Mouse (Mus musculus) megakaryocyte, embryonic 14.5 days (primary cell): ENCODE data around the gene Kyat1. TPM values are rescaled to one million over a fixed set of nuclear protein-coding genes. Genes with fewer than 3 reads are reported as not detected.

Experiments used
- H3K27me3 ChIP-seq: replicated peaks from 2 replicates; pipeline ENCODE3; 2012; ENCODE audit warnings: inconsistent platforms
- H3K36me3 ChIP-seq: replicated peaks from 2 replicates; pipeline ENCODE3; 2012; ENCODE audit warnings: low read length, inconsistent platforms, mixed read lengths
- H3K4me1 ChIP-seq: 2 replicates; pipeline ENCODE4 v1.6.1; 2012; ENCODE audit warnings: inconsistent platforms
- H3K4me3 ChIP-seq: replicated peaks from 2 replicates; pipeline ENCODE3; 2012; ENCODE audit warnings: moderate library complexity, mild to moderate bottlenecking, inconsistent platforms
- H3K9me3 ChIP-seq: 2 replicates; pipeline ENCODE4 v1.6.1; 2012; ENCODE audit warnings: inconsistent platforms
- FLI1 ChIP-seq: IDR thresholded peaks from 2 replicates; pipeline ENCODE4 v1.6.1; 2012; ENCODE audit warnings: low read length, inconsistent platforms, mixed read lengths
- GATA1 ChIP-seq: IDR thresholded peaks from 3 replicates; pipeline ENCODE4 v1.6.1; 2012; ENCODE audit warnings: mixed read lengths, low read length, inconsistent platforms, borderline replicate concordance
- polyA plus RNA-seq: library from polyadenylated mRNA; stranded (reverse); fragments of >175 nt; gene quantifications from 2 replicates; pipeline ENCODE4 v1.2.3, GENCODE M21; 2012; ENCODE audit warnings: low replicate concordance; ENCODE audit not compliant: insufficient read depth

The Kyat1 gene
- polyA plus RNA-seq, 1 experiment, result 7.7 TPM

GRCm38 (mm10) chr2:30214745-30215144 lies 9.1 kb upstream of the Kyat1 start:
- H3K4me1 ChIP-seq, result peaks cover 13% of the 10 kb centered on the region
- no peak for TF ChIP-seq GATA1
- no peaks in the 10 kb centered on the region for H3K36me3 ChIP-seq
- H3K9me3 ChIP-seq, result peaks cover 4% of the 10 kb centered on the region
- no peak overlapping the region for H3K4me3 ChIP-seq
- peaks cover 6% of the 10 kb centered on the region for H3K27me3 ChIP-seq

- Histone ChIP-seq H3K36me3 (no peaks in the 10 kb centered on the region), H3K9me3 (peaks cover 3% of the 10 kb centered on the region), H3K27me3 (peaks cover 11% of the 10 kb centered on the region), H3K4me1 (peaks cover 16% of the 10 kb centered on the region), H3K4me3 (peak overlapping the region; percentile 69)
- TF ChIP-seq FLI1 (no peak), GATA1 (no peak)
Measured at GRCm38 (mm10) chr2:30212951-30213350, 7.3 kb upstream of the Kyat1 start.

DNA sequence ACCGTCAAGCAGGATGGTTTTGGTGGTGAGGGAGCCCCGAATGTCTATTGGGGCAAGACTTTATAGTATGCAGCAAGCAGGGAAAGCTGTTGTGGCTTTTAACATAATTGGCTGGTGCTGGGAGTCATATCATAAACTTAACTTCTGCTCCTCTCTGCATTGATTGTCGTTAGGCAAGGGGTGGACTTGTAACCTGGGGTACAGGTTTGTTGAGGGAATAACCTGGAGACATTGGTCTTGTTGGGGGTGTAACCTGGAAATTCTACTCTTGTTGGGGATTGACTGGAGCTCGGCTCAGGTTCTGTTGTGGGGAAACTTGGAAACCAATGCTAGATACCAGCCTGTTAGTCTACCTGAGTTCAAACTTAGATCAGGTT lies 6.5 kb upstream of the Kyat1 start:
- Histone ChIP-seq H3K9me3 (no peaks in the 10 kb centered on the region), H3K4me1 (peaks cover 24% of the 10 kb centered on the region), H3K4me3 (no peak overlapping the region), H3K27me3 (peaks cover 14% of the 10 kb centered on the region), H3K36me3 (no peaks in the 10 kb centered on the region)
- TF ChIP-seq FLI1, result no peak
- TF ChIP-seq GATA1, result no peak

GRCm38 (mm10) chr2:30211408-30212168 lies 5.9 kb upstream of the Kyat1 start:
- Histone ChIP-seq H3K27me3 (peaks cover 15% of the 10 kb centered on the region), H3K4me1 (peaks cover 30% of the 10 kb centered on the region), H3K4me3 (no peak overlapping the region), H3K36me3 (no peaks in the 10 kb centered on the region), H3K9me3 (no peaks in the 10 kb centered on the region)
- TF ChIP-seq GATA1 (no peak), FLI1 (no peak)

- no peak overlapping the region for H3K4me3 ChIP-seq
- H3K36me3 ChIP-seq, result no peaks in the 10 kb centered on the region
- H3K4me1 ChIP-seq, result peaks cover 49% of the 10 kb centered on the region
- TF ChIP-seq GATA1 (no peak), FLI1 (no peak)
- peaks cover 17% of the 10 kb centered on the region for H3K27me3 ChIP-seq
- H3K9me3 ChIP-seq, result no peaks in the 10 kb centered on the region
Measured at GRCm38 (mm10) chr2:30207886-30208285, 2.2 kb upstream of the Kyat1 start.

- Histone ChIP-seq H3K36me3 (no peaks in the 10 kb centered on the region), H3K4me1 (peaks cover 51% of the 10 kb centered on the region), H3K27me3 (peaks cover 17% of the 10 kb centered on the region), H3K4me3 (no peak overlapping the region), H3K9me3 (no peaks in the 10 kb centered on the region)
- TF ChIP-seq GATA1 (no peak), FLI1 (no peak)
Measured at GRCm38 (mm10) chr2:30207401-30207800, 1.8 kb upstream of the Kyat1 start.

DNA sequence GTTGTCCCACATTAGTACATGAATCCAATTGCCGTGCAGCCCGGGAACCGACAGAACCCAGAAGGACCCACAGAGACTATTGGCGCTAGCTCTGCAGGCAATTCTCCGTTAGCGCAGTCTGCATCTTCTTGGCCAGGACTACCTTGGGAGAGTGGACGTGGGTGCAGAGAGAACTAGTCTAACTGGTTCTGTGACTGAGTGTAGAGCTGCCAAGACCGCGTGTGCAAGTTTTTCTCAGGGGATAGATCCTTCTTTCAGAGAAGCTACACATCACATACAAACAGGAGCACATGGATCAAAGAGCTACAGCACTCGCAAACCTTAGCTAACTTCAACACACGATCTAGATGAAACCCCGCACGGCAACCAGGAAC lies 405 bp downstream of the Kyat1 start:
- peaks cover 11% of the 10 kb centered on the region for H3K27me3 ChIP-seq
- H3K4me3 ChIP-seq, result peak overlapping the region; percentile 98
- no peak for TF ChIP-seq GATA1
- no peak for TF ChIP-seq FLI1
- no peaks in the 10 kb centered on the region for H3K9me3 ChIP-seq
- no peaks in the 10 kb centered on the region for H3K36me3 ChIP-seq
- H3K4me1 ChIP-seq, result peaks cover 54% of the 10 kb centered on the region

GRCm38 (mm10) chr2:30203439-30203838 lies 2.2 kb downstream of the Kyat1 start:
- peaks cover 64% of the 10 kb centered on the region for H3K4me1 ChIP-seq
- H3K27me3 ChIP-seq, result peaks cover 9% of the 10 kb centered on the region
- H3K36me3 ChIP-seq, result no peaks in the 10 kb centered on the region
- no peak for TF ChIP-seq FLI1
- no peak for TF ChIP-seq GATA1
- no peak overlapping the region for H3K4me3 ChIP-seq
- no peaks in the 10 kb centered on the region for H3K9me3 ChIP-seq

GRCm38 (mm10) chr2:30200388-30200925 lies 5.2 kb downstream of the Kyat1 start:
- Histone ChIP-seq H3K36me3 (no peaks in the 10 kb centered on the region), H3K4me3 (no peak overlapping the region), H3K27me3 (no peaks in the 10 kb centered on the region), H3K4me1 (peaks cover 57% of the 10 kb centered on the region), H3K9me3 (no peaks in the 10 kb centered on the region)
- TF ChIP-seq FLI1 (no peak), GATA1 (no peak)

DNA sequence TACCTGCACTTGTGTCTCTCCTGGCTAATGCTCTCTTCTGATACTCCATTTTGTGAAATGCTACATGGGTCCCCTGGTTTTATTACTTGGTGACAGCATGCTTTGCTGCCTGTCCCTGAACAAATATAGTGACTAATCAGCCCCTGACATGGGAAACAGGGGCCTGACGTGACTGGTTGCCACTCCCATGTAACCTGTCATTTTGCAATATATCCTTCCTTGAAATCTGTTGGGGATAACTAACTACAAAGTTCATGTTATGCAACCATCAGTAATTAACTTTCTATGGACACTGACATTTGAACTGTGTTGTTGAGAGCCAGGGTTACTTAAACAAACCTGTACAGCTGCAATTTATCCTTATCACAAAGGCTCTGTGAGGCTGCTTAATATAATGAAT lies 5.7 kb downstream of the Kyat1 start:
- H3K4me1 ChIP-seq, result peaks cover 52% of the 10 kb centered on the region
- H3K36me3 ChIP-seq, result no peaks in the 10 kb centered on the region
- H3K9me3 ChIP-seq, result no peaks in the 10 kb centered on the region
- H3K4me3 ChIP-seq, result no peak overlapping the region
- no peaks in the 10 kb centered on the region for H3K27me3 ChIP-seq
- TF ChIP-seq GATA1 (no peak), FLI1 (no peak)

DNA sequence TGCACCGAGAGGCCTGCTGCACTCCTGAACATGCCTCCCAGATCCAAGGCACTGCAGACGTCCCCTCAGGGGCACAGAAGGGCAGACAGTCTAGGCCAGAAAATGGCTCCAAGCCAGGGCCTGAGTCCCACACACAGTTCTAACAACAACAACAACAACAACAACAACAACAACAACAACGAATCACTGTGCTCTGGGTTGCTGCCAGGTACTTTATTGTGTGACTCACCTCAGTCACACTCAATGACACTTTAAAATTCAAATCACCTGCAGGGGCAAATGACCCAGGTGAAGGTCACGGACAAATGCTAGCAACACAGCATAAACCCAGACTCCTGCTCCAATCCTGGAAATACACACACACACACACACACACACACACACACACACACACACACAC lies 7.6 kb downstream of the Kyat1 start:
- no peaks in the 10 kb centered on the region for H3K9me3 ChIP-seq
- peaks cover 41% of the 10 kb centered on the region for H3K4me1 ChIP-seq
- no peaks in the 10 kb centered on the region for H3K27me3 ChIP-seq
- H3K4me3 ChIP-seq, result no peak overlapping the region
- TF ChIP-seq GATA1 (no peak), FLI1 (no peak)
- no peaks in the 10 kb centered on the region for H3K36me3 ChIP-seq
